Mouse (Mus musculus) heart, postnatal 0 days (tissue): ENCODE data around the gene Cntn4. TPM values are rescaled to one million over a fixed set of nuclear protein-coding genes. Genes with fewer than 3 reads are reported as not detected.

Experiments
- ATAC-seq: fragments of 200-750 bp; cut with Nextera tagmentation; 2 replicates; pipeline ENCODE4 v1.8.0; 2017; ENCODE audit warnings: low read depth, moderate number of reproducible peaks, moderate library complexity; ENCODE audit not compliant: insufficient read depth
- DNase-seq: peaks from one replicate; pipeline ENCODE4 v3.0.0-alpha.2; 2016; ENCODE audit warnings: low spot score
- H3K27ac ChIP-seq: fragments of 300-500 bp; sonication (generic); 2 replicates; pipeline ENCODE4 v1.5.1; 2014; ENCODE audit warnings: low read depth, mild to moderate bottlenecking
- H3K27me3 ChIP-seq: fragments of 300-500 bp; sonication (generic); 2 replicates; pipeline ENCODE4 v1.6.1; 2014; ENCODE audit warnings: low read length, mixed read lengths; ENCODE audit not compliant: control insufficient read depth, insufficient read depth
- H3K36me3 ChIP-seq: fragments of 300-500 bp; sonication (generic); replicated peaks from 2 replicates; pipeline ENCODE4 v1.6.1; 2014; ENCODE audit warnings: low read length, mixed read lengths; ENCODE audit not compliant: control insufficient read depth, insufficient read depth
- H3K4me1 ChIP-seq: fragments of 300-500 bp; sonication (generic); 2 replicates; pipeline ENCODE4 v1.6.1; 2014; ENCODE audit warnings: antibody characterized with exemption; ENCODE audit not compliant: control insufficient read depth, insufficient read depth
- H3K4me2 ChIP-seq: fragments of 300-500 bp; sonication (generic); 2 replicates; pipeline ENCODE4 v1.6.1; 2014; ENCODE audit warnings: low read depth, mild to moderate bottlenecking, low read length, moderate library complexity
- H3K4me3 ChIP-seq: fragments of 300-500 bp; sonication (generic); 2 replicates; pipeline ENCODE4 v1.5.1; 2014; ENCODE audit warnings: low read depth, low read length
- H3K9ac ChIP-seq: fragments of 300-500 bp; sonication (generic); replicated peaks from 2 replicates; pipeline ENCODE4 v1.6.1; 2014; ENCODE audit warnings: low read depth, low read length, mixed read lengths
- H3K9me3 ChIP-seq: fragments of 300-500 bp; sonication (generic); replicated peaks from 2 replicates; pipeline ENCODE4 v1.6.1; 2016; ENCODE audit warnings: low read length; ENCODE audit not compliant: control insufficient read depth
- CTCF ChIP-seq: IDR thresholded peaks from 2 replicates; pipeline ENCODE4 v1.5.1; 2016; ENCODE audit warnings: antibody characterized with exemption, control low read depth, low read depth
- EP300 ChIP-seq: IDR thresholded peaks from 2 replicates; pipeline ENCODE4 v1.6.1; 2016; ENCODE audit warnings: antibody characterized with exemption, low read depth
- WGBS: fragments of 180-500 bp; shearing (Covaris S2); extraction: QIAGEN DNeasy Blood & Tissue Kit; methylation state at CpG from one replicate; pipeline ENCODE4 v1.1.7; 2014; 5-methylcytosine and 5-hydroxymethylcytosine counted together
- polyA plus RNA-seq: library from polyadenylated mRNA; unstranded; fragments of >200 nt; fragmentation: Nextera tagmentation; extraction: Ambion mirVana; gene quantifications from 2 replicates; pipeline ENCODE4 v1.2.1, GENCODE M21; 2015
- total RNA-seq: library from RNA; depleted of rRNA; stranded (reverse); fragments of >200 nt; gene quantifications from 2 replicates; pipeline ENCODE4 v1.2.3, GENCODE M21; 2014; ENCODE audit warnings: low replicate concordance; rRNA removed

The Cntn4 gene
- total RNA-seq (0.04 TPM in 1 of 2 replicates, not detected in the other), polyA plus RNA-seq (0.07 and 0.11 TPM in 2 replicates)

DNA sequence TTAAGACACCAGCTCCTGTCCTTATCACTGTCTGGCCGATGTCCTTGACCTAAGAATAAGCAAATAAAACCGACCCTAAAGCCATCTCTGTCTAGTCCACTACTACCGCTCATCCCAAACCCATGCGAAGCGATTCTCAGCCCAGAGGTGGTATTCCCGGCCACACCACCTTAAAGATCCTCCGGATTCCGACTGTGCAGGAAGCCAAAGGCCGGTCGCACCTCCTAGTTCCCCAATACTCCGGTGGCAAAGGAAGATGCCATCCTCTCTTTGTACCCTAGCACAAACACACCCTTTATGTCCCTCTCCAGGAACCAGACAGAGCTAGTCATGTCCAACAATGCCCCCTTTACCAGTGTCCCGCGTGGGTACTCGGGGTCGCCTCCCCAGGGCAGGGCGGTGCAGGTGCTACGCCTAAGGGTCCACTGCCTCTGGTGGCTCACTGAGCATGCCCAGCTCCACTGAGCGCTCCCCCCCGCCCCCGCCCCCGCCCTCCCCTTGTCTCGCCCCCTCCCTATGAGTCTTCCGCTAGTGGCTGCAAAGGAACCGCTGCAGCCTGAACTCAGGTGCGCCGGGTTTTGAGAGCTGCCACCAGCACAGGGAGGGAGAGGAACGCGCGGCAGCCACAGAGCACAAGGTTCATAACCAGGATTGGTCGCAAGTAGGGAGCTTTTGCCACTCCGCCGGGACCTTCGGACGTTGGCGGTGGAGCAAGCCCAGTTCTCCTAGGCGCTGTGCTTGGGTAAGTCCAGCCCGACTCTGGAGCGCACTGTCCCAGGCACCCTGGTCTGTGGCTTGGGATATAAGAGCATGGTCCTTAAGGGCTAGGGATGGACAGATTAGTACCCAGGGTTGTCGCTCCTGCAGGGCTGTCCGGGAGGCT lies at the start of gene Cntn4:
Gene Cntn4, plus strand, starts transcription at position 512 of the 883 bp plus-strand sequence.
- DNase-seq, result no peak
- H3K27ac ChIP-seq, result no peak within 1 kb of the TSS
- no peaks in the 10 kb centered on the region for H3K9me3 ChIP-seq
- H3K4me3 ChIP-seq, result peak within 1 kb of the TSS; percentile 5; the same call in 1 of the 2 replicates
- 3% methylated on average over 40 of the region's 40 CpGs for WGBS
- H3K27me3 ChIP-seq, result peaks cover 21% of the 10 kb centered on the region
- H3K36me3 ChIP-seq, result no peaks in the 10 kb centered on the region
- ATAC-seq, result no peak
- TF ChIP-seq CTCF (no peak), EP300 (no peak)
- no peak within 1 kb of the TSS for H3K9ac ChIP-seq
- H3K4me2 ChIP-seq, result peak within 1 kb of the TSS; percentile 9; the same call in 1 of the 2 replicates
- H3K4me1 ChIP-seq, result no peaks in the 10 kb centered on the region

DNA sequence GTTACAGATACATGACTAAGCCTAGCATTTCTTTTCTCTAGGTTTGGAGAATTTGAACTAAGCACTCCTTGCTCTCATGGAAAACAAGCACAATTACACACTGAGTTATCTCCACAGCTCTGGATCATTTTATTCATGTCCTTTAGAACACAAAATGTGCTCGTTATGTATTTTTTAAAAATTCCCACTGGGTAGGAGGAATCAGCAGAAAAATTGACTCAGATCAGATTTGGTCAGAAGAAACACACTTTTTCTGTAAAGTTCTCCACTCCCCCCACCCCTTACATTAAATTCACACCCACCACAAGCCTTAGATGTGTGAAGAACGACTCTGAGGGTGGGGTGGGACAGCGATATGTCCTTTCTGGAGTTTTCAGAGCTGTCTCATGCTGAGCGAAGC lies 3.2 kb upstream of the Cntn4 start:
- no peak for TF ChIP-seq EP300
- no peak for TF ChIP-seq CTCF
- no peak overlapping the region for H3K4me2 ChIP-seq
- DNase-seq (no peak), ATAC-seq (no peak)
- H3K4me3 ChIP-seq, result no peak overlapping the region
- no peak overlapping the region for H3K9ac ChIP-seq
- no peaks in the 10 kb centered on the region for H3K4me1 ChIP-seq
- no peaks in the 10 kb centered on the region for H3K36me3 ChIP-seq
- no peak overlapping the region for H3K27ac ChIP-seq
- H3K27me3 ChIP-seq, result peaks cover 21% of the 10 kb centered on the region
- no peaks in the 10 kb centered on the region for H3K9me3 ChIP-seq
- 57% methylated on average over 4 of the region's 4 CpGs for WGBS

DNA sequence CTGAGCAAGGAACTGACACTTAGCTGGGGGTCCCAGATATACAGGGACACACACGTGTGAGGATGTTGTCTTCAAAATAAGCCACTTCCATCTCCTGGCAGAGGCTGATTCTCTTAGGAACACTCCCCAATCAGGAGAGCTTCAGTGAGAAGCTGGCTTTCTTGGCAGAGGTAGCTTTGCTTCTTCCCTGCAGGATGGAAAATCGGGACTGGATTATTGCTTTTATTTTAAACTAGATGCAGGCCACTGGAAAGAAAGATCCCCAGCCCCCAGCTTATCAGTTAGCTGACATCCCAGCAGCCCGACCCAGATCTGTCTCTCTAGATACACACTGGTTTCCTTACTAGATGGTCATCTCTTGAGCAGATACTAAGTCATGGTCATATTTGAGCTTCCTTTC lies 2.4 kb upstream of the Cntn4 start:
- H3K36me3 ChIP-seq, result no peaks in the 10 kb centered on the region

DNA sequence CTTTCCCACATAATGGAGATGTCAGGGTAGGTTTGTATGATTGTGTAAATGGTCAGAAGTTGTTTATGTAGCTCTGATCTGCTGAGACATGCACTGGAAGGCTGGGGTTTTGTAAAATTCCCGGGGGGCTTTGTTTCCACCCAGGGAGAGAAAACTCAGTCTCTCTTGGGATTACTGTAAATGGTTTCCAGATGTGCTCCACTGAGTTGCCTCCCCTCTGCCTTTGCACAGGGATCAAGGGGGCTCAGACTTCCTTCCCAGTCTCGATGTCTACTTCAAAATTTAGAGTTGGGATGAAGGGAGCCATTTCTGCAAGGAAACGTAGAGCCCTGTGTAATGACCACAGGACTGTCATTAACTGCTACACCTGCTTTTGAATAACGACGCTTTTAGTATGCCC lies 823 bp upstream of the Cntn4 start:
- Histone ChIP-seq H3K4me3 (no peak overlapping the region), H3K27me3 (peaks cover 21% of the 10 kb centered on the region), H3K4me2 (no peak overlapping the region), H3K9ac (no peak overlapping the region), H3K4me1 (no peaks in the 10 kb centered on the region), H3K9me3 (no peaks in the 10 kb centered on the region), H3K36me3 (no peaks in the 10 kb centered on the region), H3K27ac (no peak overlapping the region)
- no peak for DNase-seq
- whole genome bisulfite sequencing, result 39% methylated on average over 5 of the region's 5 CpGs
- TF ChIP-seq EP300, result no peak
- TF ChIP-seq CTCF, result no peak
- no peak for ATAC-seq

More for the DNA sequence above, 2.4 kb upstream of the Cntn4 start:
- DNase-seq (no peak), ATAC-seq (no peak)
- Histone ChIP-seq H3K27me3 (peaks cover 21% of the 10 kb centered on the region), H3K27ac (no peak overlapping the region), H3K9ac (no peak overlapping the region), H3K4me3 (no peak overlapping the region), H3K4me2 (no peak overlapping the region), H3K9me3 (no peaks in the 10 kb centered on the region), H3K4me1 (no peaks in the 10 kb centered on the region)
- 33% methylated on average over 3 of the region's 3 CpGs for WGBS
- no peak for TF ChIP-seq CTCF
- no peak for TF ChIP-seq EP300

DNA sequence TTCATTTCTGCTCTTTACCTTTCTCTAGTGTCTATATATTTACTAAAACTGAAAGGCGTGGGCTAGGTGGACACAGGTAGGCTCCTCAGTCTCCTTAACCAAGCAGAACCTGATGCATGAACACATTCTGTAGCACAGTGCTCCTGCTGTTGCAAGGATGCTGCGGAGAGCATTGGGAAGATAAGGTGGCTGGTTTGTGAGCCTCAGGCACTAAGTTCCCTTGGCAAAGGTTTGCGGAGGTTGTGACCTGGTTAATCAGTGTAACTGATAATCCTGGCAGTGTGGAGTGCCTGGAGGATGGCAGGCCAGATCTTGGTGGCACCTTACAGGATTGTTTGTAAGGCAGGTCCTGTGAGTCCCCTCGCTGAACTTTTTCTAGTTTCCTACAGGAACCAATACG lies 1.3 kb downstream of the Cntn4 start:
- Histone ChIP-seq H3K9ac (no peak overlapping the region), H3K27ac (no peak overlapping the region), H3K27me3 (peaks cover 21% of the 10 kb centered on the region), H3K4me3 (no peak overlapping the region), H3K9me3 (no peaks in the 10 kb centered on the region), H3K4me2 (no peak overlapping the region), H3K36me3 (no peaks in the 10 kb centered on the region), H3K4me1 (no peaks in the 10 kb centered on the region)
- ATAC-seq (no peak), DNase-seq (no peak)
- no peak for TF ChIP-seq EP300
- no peak for TF ChIP-seq CTCF
- 4% methylated on average over 5 of the region's 5 CpGs for WGBS
